Mouse (Mus musculus): Measurements from ENCODE around the gene Synj2. TPM values are rescaled to one million over a fixed set of nuclear protein-coding genes. Genes with fewer than 3 reads are reported as not detected.

The Synj2 gene
- polyA plus RNA-seq, 1 experiment from 2014 or later, result 1.2 TPM

DNA sequence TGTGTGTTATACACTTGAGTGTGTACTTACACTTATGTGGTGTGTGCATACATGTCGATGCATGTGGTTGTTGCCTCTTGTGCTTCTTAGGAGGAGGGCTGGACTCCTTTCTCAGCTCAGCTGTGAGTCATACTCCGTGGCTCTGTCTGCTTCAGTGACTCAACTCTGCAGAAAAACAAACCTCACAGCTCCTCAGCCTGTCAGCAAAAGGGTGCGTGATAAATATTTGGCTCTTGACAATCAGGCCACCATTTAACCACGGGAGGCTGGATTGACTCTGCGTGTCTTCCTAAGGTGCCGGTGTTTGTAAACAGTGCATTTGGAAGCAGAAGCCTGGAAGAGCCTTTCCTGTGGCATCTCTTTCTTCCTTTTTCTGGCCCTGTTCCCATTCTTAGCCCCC lies 53.5 kb downstream of the Synj2 start:
- no peak overlapping the region for H3K4me3 ChIP-seq (ENCODE audit: low read depth, low read length)
- H3K27me3 ChIP-seq (ENCODE audit: control insufficient read depth, insufficient read depth, low read length), result no peaks in the 10 kb centered on the region
- H3K9me3 ChIP-seq (ENCODE audit: control insufficient read depth, low read length), result no peaks in the 10 kb centered on the region
- no peak overlapping the region for H3K27ac ChIP-seq (replicated peaks; ENCODE audit: low read depth, low read length)
- H3K9ac ChIP-seq (ENCODE audit: low read length), result no peak overlapping the region
- DNase-seq (ENCODE audit: low spot score) (no peak), ATAC-seq (ENCODE audit: insufficient number of reproducible peaks, low FRiP score, low TSS enrichment, low read depth) (no peak)
- WGBS, result 79% methylated on average over 6 of the region's 6 CpGs
- no peak overlapping the region for H3K4me2 ChIP-seq (ENCODE audit: low read depth, severe bottlenecking)
- H3K36me3 ChIP-seq (ENCODE audit: control insufficient read depth, insufficient read depth, low read length), result no peaks in the 10 kb centered on the region
- H3K4me1 ChIP-seq (ENCODE audit: control insufficient read depth, insufficient read depth, low read length), result 0 out of 2 replicates have a peak, but pooled peaks cover 2% of the 10 kb centered on the region

DNA sequence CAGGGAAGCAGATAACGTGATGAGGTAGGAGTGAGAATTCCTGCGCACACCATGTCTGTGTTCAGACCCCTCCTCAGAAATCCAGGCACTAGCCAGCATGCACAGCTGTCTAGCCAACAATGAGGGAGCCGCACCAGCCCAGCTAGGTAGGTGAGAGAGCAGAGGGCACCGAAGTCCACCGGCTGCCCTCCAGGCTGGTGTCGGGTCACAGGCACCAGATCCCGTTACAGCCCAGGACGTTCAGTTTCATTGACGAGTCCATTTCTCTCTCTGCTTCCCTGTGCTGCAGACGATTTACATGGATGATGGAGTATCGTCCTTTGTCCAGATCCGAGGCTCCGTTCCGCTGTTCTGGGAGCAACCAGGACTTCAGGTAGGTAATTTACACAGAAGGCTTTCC lies 55.5 kb downstream of the Synj2 start:
- no peaks in the 10 kb centered on the region for H3K9me3 ChIP-seq (ENCODE audit: control insufficient read depth, low read length)
- H3K4me2 ChIP-seq (ENCODE audit: low read depth, severe bottlenecking), result no peak overlapping the region
- DNase-seq (ENCODE audit: low spot score), result no peak
- no peak overlapping the region for H3K9ac ChIP-seq (ENCODE audit: low read length)
- 0 out of 2 replicates have a peak, but pooled peaks cover 2% of the 10 kb centered on the region for H3K4me1 ChIP-seq (ENCODE audit: control insufficient read depth, insufficient read depth, low read length)
- H3K27ac ChIP-seq (replicated peaks; ENCODE audit: low read depth, low read length), result no peak overlapping the region
- no peak for ATAC-seq (ENCODE audit: insufficient number of reproducible peaks, low FRiP score, low TSS enrichment, low read depth)
- H3K36me3 ChIP-seq (ENCODE audit: control insufficient read depth, insufficient read depth, low read length), result no peaks in the 10 kb centered on the region
- H3K27me3 ChIP-seq (ENCODE audit: control insufficient read depth, insufficient read depth, low read length), result no peaks in the 10 kb centered on the region
- H3K4me3 ChIP-seq (ENCODE audit: low read depth, low read length), result no peak overlapping the region
- WGBS, result 70% methylated on average over 14 of the region's 14 CpGs

DNA sequence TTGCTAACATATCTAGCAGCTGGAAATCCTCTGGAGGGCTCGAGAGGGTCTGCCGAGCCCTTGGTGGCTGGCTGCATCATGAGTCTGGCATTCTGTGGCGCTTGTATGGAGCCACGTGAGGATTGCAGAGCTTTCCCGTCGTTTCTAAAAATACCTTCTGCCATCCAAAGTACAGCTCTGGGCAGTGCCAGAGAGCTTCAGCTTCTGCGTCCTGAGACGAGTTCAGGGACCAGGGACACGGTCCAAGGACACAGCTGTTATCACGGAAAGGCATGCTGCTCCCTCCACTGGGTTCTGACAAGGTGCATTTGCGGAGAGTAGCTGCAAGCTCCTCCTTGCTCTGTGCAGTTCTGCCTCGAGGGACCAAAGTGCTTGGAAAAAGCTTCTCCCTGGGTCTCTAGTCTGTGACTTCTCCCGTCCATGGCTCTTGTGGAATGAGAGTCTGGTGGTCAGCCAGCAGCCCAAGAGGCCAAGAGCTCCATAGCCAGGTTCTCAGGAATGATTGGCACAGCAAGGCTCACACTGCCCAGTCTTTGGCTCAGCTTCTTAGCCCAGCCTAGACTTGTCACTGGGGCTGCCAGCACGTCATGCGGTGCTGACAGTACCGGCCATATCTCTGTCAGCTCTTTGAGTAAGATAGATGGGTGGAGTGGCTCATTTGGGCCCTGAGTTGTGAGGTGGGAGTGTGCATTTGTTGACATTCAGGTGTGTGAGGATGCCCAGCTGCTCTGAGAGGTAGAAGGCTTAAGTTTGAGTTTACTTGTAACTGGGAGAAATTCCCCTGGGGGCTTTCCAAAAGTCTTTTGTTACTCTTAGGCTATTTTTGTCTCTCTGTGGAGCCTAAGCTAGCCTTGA lies 56.5 kb downstream of the Synj2 start:
- no peak for DNase-seq (ENCODE audit: low spot score)
- Histone ChIP-seq H3K4me2 (ENCODE audit: low read depth, severe bottlenecking) (no peak overlapping the region), H3K36me3 (ENCODE audit: control insufficient read depth, insufficient read depth, low read length) (no peaks in the 10 kb centered on the region), H3K4me1 (ENCODE audit: control insufficient read depth, insufficient read depth, low read length) (0 out of 2 replicates have a peak, but pooled peaks cover 2% of the 10 kb centered on the region), H3K27ac (replicated peaks; ENCODE audit: low read depth, low read length) (no peak overlapping the region), H3K9ac (ENCODE audit: low read length) (no peak overlapping the region), H3K27me3 (ENCODE audit: control insufficient read depth, insufficient read depth, low read length) (no peaks in the 10 kb centered on the region), H3K9me3 (ENCODE audit: control insufficient read depth, low read length) (no peaks in the 10 kb centered on the region), H3K4me3 (ENCODE audit: low read depth, low read length) (no peak overlapping the region)
- WGBS, result 82% methylated on average over 16 of the region's 16 CpGs
- no peak for ATAC-seq (ENCODE audit: insufficient number of reproducible peaks, low FRiP score, low TSS enrichment, low read depth)

DNA sequence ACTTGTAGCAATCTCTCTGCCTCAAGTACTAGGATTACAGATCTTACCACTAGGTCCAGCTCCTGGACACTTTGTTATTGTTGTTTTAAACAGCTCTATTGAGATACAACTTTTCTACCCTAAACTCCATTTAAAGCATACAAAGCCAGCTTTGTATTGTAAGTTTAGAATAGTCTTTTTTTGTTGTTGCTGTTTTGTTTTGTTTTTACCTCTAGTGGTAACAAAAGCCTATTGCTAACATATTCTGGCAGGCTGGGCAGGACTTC lies 57.1 kb downstream of the Synj2 start:
- Histone ChIP-seq H3K4me1 (ENCODE audit: control insufficient read depth, insufficient read depth, low read length) (0 out of 2 replicates have a peak, but pooled peaks cover 2% of the 10 kb centered on the region), H3K4me3 (ENCODE audit: low read depth, low read length) (no peak overlapping the region), H3K27ac (replicated peaks; ENCODE audit: low read depth, low read length) (no peak overlapping the region), H3K9ac (ENCODE audit: low read length) (no peak overlapping the region), H3K4me2 (ENCODE audit: low read depth, severe bottlenecking) (no peak overlapping the region), H3K27me3 (ENCODE audit: control insufficient read depth, insufficient read depth, low read length) (no peaks in the 10 kb centered on the region), H3K9me3 (ENCODE audit: control insufficient read depth, low read length) (no peaks in the 10 kb centered on the region), H3K36me3 (ENCODE audit: control insufficient read depth, insufficient read depth, low read length) (no peaks in the 10 kb centered on the region)
- DNase-seq (ENCODE audit: low spot score) (no peak), ATAC-seq (ENCODE audit: insufficient number of reproducible peaks, low FRiP score, low TSS enrichment, low read depth) (no peak)

DNA sequence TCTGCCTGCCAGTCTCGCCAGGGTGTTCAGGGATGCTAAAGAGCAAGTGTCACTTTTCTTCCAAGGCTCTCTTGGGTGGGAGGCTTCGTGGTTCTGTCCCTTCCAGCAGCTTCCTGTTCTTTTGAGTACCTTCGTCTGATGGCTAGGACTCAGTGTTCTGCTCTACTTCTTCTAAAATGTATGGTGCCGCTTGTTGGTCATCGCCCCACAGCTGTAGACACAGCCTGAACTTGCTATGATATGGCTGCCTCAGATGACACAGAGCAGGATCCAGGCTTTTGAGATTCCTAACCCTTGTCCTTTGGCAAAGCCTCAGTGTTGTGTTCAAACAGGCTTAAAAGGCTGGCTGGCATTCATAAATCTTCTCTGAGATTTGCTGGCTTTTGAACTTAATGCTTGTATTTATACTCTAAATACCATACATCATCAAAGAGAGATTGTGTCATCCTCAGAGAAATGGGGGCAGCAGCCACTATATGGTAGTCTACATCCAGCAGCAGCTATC lies 58.0 kb downstream of the Synj2 start:
- 79% methylated on average over 5 of the region's 5 CpGs for WGBS
- Histone ChIP-seq H3K9me3 (ENCODE audit: control insufficient read depth, low read length) (no peaks in the 10 kb centered on the region), H3K9ac (ENCODE audit: low read length) (no peak overlapping the region), H3K36me3 (ENCODE audit: control insufficient read depth, insufficient read depth, low read length) (no peaks in the 10 kb centered on the region), H3K27ac (replicated peaks; ENCODE audit: low read depth, low read length) (no peak overlapping the region), H3K4me3 (ENCODE audit: low read depth, low read length) (no peak overlapping the region), H3K27me3 (ENCODE audit: control insufficient read depth, insufficient read depth, low read length) (no peaks in the 10 kb centered on the region), H3K4me2 (ENCODE audit: low read depth, severe bottlenecking) (no peak overlapping the region), H3K4me1 (ENCODE audit: control insufficient read depth, insufficient read depth, low read length) (0 out of 2 replicates have a peak, but pooled peaks cover 2% of the 10 kb centered on the region)
- DNase-seq (ENCODE audit: low spot score) (no peak), ATAC-seq (ENCODE audit: insufficient number of reproducible peaks, low FRiP score, low TSS enrichment, low read depth) (no peak)

DNA sequence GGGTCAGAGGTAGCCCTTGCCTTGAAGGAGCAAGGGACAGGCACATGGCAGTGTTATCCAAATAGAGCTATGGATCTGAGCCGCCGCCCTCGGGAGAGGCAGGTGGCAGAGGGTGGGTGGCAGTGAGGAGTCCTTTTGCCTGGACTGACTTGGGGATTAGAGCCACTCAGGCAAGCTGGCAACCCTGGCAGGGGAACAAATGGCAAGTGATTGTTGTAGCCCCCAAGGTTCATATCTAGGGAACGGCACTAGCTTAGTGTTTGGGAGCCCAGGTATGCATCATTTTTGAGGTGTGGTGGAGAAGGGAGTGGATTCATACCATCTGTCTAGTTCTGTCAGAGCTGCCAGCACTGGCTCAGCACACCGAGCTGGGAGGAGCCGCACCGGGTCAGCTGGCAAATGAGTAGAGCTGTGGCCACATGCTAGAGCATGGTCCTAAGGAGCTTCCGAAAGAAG lies 59.8 kb downstream of the Synj2 start:
- ATAC-seq (ENCODE audit: insufficient number of reproducible peaks, low FRiP score, low TSS enrichment, low read depth), result no peak
- H3K36me3 ChIP-seq (ENCODE audit: control insufficient read depth, insufficient read depth, low read length), result no peaks in the 10 kb centered on the region
- H3K9me3 ChIP-seq (ENCODE audit: control insufficient read depth, low read length), result no peaks in the 10 kb centered on the region
- WGBS, result 87% methylated on average over 8 of the region's 8 CpGs
- H3K4me2 ChIP-seq (ENCODE audit: low read depth, severe bottlenecking), result no peak overlapping the region
- H3K27ac ChIP-seq (replicated peaks; ENCODE audit: low read depth, low read length), result no peak overlapping the region
- no peak overlapping the region for H3K9ac ChIP-seq (ENCODE audit: low read length)
- peaks cover 7% of the 10 kb centered on the region for H3K4me1 ChIP-seq (ENCODE audit: control insufficient read depth, insufficient read depth, low read length)
- no peaks in the 10 kb centered on the region for H3K27me3 ChIP-seq (ENCODE audit: control insufficient read depth, insufficient read depth, low read length)
- no peak overlapping the region for H3K4me3 ChIP-seq (ENCODE audit: low read depth, low read length)
- no peak for DNase-seq (ENCODE audit: low spot score)

DNA sequence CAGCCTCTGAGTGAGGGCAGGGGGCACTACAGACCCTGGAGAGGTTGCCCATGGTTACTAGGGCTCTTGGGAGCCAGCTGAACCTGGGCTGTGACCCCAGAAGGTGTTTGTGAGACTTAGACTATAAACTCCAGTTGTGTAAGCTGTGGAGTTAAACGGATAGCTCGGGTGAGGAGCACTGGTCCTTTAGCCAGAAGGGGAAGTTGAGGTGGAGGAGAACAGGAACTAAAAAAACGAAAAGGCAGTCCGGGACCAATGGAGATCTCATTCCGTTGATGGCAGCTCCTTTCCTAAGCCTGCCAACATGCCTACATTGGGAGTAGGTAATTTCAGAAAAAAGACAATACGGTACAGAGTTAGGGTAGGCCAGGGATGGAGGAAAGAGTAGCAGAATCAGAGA lies 60.3 kb downstream of the Synj2 start:
- DNase-seq (ENCODE audit: low spot score) (no peak), ATAC-seq (ENCODE audit: insufficient number of reproducible peaks, low FRiP score, low TSS enrichment, low read depth) (no peak)
- H3K4me3 ChIP-seq (ENCODE audit: low read depth, low read length), result no peak overlapping the region
- H3K27me3 ChIP-seq (ENCODE audit: control insufficient read depth, insufficient read depth, low read length), result no peaks in the 10 kb centered on the region
- peaks cover 8% of the 10 kb centered on the region for H3K4me1 ChIP-seq (ENCODE audit: control insufficient read depth, insufficient read depth, low read length)
- H3K4me2 ChIP-seq (ENCODE audit: low read depth, severe bottlenecking), result no peak overlapping the region
- H3K9ac ChIP-seq (ENCODE audit: low read length), result no peak overlapping the region
- no peaks in the 10 kb centered on the region for H3K36me3 ChIP-seq (ENCODE audit: control insufficient read depth, insufficient read depth, low read length)
- H3K27ac ChIP-seq (replicated peaks; ENCODE audit: low read depth, low read length), result no peak overlapping the region
- WGBS, result 77% methylated on average over 6 of the region's 6 CpGs
- no peaks in the 10 kb centered on the region for H3K9me3 ChIP-seq (ENCODE audit: control insufficient read depth, low read length)

DNA sequence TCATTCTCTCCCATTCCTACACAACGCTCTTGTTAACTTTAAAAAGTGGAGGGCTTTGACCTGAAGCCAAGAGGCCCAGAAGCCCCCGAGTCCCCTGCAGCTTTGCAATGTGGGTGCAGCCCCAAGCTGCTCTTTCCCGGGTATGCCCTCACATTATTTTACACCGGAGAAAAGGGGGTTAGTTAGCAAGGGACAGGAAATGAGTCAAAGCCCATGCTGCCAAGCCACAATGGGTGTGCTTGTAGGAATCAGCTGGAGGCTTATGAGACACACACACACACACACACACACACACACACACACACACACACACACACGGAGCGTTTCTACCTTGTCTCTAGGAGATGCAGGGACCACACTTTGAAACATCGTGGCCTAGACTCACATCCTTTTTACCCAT lies 60.8 kb downstream of the Synj2 start:
- H3K9ac ChIP-seq (ENCODE audit: low read length), result no peak overlapping the region
- H3K27me3 ChIP-seq (ENCODE audit: control insufficient read depth, insufficient read depth, low read length), result no peaks in the 10 kb centered on the region
- peaks cover 7% of the 10 kb centered on the region for H3K4me1 ChIP-seq (ENCODE audit: control insufficient read depth, insufficient read depth, low read length)
- no peaks in the 10 kb centered on the region for H3K9me3 ChIP-seq (ENCODE audit: control insufficient read depth, low read length)
- ATAC-seq (ENCODE audit: insufficient number of reproducible peaks, low FRiP score, low TSS enrichment, low read depth) (no peak), DNase-seq (ENCODE audit: low spot score) (no peak)
- no peak overlapping the region for H3K27ac ChIP-seq (replicated peaks; ENCODE audit: low read depth, low read length)
- 81% methylated on average over 7 of the region's 7 CpGs for WGBS
- H3K36me3 ChIP-seq (ENCODE audit: control insufficient read depth, insufficient read depth, low read length), result no peaks in the 10 kb centered on the region
- no peak overlapping the region for H3K4me3 ChIP-seq (ENCODE audit: low read depth, low read length)
- no peak overlapping the region for H3K4me2 ChIP-seq (ENCODE audit: low read depth, severe bottlenecking)

DNA sequence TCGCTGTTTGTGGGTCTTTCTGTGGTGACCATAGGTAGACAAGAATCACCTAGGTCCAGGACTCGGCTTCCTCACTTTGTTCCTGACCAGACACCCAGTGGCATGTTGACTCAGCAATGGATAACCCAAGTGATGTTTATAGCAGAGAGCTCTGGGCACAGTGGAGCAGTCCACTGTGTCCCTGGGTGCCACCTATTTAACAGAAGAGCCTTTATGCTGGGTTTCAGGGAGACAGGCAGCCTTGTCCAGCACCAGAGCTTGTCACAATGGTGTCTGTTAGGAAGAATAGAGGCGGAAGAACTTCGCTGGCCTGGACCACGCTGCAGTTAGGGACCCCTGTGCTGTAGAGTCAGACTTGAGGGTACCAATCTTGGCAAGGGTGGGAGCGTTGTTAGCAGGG lies 61.5 kb downstream of the Synj2 start:
- 95% methylated on average over 6 of the region's 6 CpGs for WGBS
- DNase-seq (ENCODE audit: low spot score) (no peak), ATAC-seq (ENCODE audit: insufficient number of reproducible peaks, low FRiP score, low TSS enrichment, low read depth) (no peak)
- Histone ChIP-seq H3K27me3 (ENCODE audit: control insufficient read depth, insufficient read depth, low read length) (no peaks in the 10 kb centered on the region), H3K27ac (replicated peaks; ENCODE audit: low read depth, low read length) (no peak overlapping the region), H3K4me2 (ENCODE audit: low read depth, severe bottlenecking) (no peak overlapping the region), H3K9me3 (ENCODE audit: control insufficient read depth, low read length) (no peaks in the 10 kb centered on the region), H3K36me3 (ENCODE audit: control insufficient read depth, insufficient read depth, low read length) (no peaks in the 10 kb centered on the region), H3K4me1 (ENCODE audit: control insufficient read depth, insufficient read depth, low read length) (peaks cover 7% of the 10 kb centered on the region), H3K9ac (ENCODE audit: low read length) (no peak overlapping the region), H3K4me3 (ENCODE audit: low read depth, low read length) (no peak overlapping the region)

All from limb, embryonic 11.5 days (tissue).